Mouse (Mus musculus) stomach, postnatal 0 days (tissue): ENCODE measurements around the gene Usp40. TPM values are rescaled to one million over a fixed set of nuclear protein-coding genes. Genes with fewer than 3 reads are reported as not detected.

Experiments used
- ATAC-seq: fragments of 200-750 bp; cut with Nextera tagmentation; 2 replicates; pipeline ENCODE4 v1.8.0; 2017; ENCODE audit not compliant: low FRiP score, low TSS enrichment
- DNase-seq: peaks from one replicate; pipeline ENCODE4 v3.0.0-alpha.2; 2016; ENCODE audit warnings: low spot score
- H3K27ac ChIP-seq: fragments of 300-500 bp; sonication (generic); replicated peaks from 2 replicates; pipeline ENCODE4 v1.5.1; 2014; ENCODE audit warnings: mild to moderate bottlenecking, control low read depth
- H3K27me3 ChIP-seq: fragments of 300-500 bp; sonication (generic); 2 replicates; pipeline ENCODE4 v1.6.1; 2014; ENCODE audit warnings: low read length; ENCODE audit not compliant: control insufficient read depth, insufficient read depth
- H3K36me3 ChIP-seq: fragments of 300-500 bp; sonication (generic); 2 replicates; pipeline ENCODE4 v1.6.1; 2014; ENCODE audit warnings: low read length, mixed read lengths; ENCODE audit not compliant: control insufficient read depth, insufficient read depth
- H3K4me1 ChIP-seq: fragments of 300-500 bp; sonication (generic); replicated peaks from 2 replicates; pipeline ENCODE4 v1.6.1; 2014; ENCODE audit warnings: antibody characterized with exemption; ENCODE audit not compliant: control insufficient read depth, insufficient read depth
- H3K4me2 ChIP-seq: fragments of 300-500 bp; sonication (generic); replicated peaks from 2 replicates; pipeline ENCODE4 v1.6.1; 2014; ENCODE audit warnings: low read depth, mild to moderate bottlenecking, control low read depth, moderate library complexity
- H3K4me3 ChIP-seq: fragments of 300-500 bp; sonication (generic); 2 replicates; pipeline ENCODE4 v1.5.1; 2014; ENCODE audit warnings: low read depth, low read length, control low read depth
- H3K9ac ChIP-seq: fragments of 300-500 bp; sonication (generic); 2 replicates; pipeline ENCODE4 v1.6.1; 2014; ENCODE audit warnings: mild to moderate bottlenecking, low read length, control low read depth, mixed read lengths
- H3K9me3 ChIP-seq: fragments of 300-500 bp; sonication (generic); 2 replicates; pipeline ENCODE4 v1.6.1; 2016; ENCODE audit warnings: low read length; ENCODE audit not compliant: control insufficient read depth
- CTCF ChIP-seq: IDR thresholded peaks from 2 replicates; pipeline ENCODE4 v1.5.1; 2016; ENCODE audit warnings: antibody characterized with exemption, low read depth, mild to moderate bottlenecking, moderate library complexity
- EP300 ChIP-seq: optimal IDR thresholded peaks from 2 replicates; pipeline ENCODE3; 2016; ENCODE audit warnings: antibody characterized with exemption
- WGBS: fragments of 180-500 bp; shearing (Covaris S2); extraction: QIAGEN DNeasy Blood & Tissue Kit; methylation state at CpG from one replicate; pipeline ENCODE4 v1.1.7; 2014; 5-methylcytosine and 5-hydroxymethylcytosine counted together
- polyA plus RNA-seq: library from polyadenylated mRNA; unstranded; fragments of >200 nt; fragmentation: Nextera tagmentation; extraction: Ambion mirVana; gene quantifications from 2 replicates; pipeline ENCODE4 v1.2.1, GENCODE M21; 2015

Gene Usp40
- polyA plus RNA-seq, 1 experiment from 2014 or later: 10.4 TPM

DNA sequence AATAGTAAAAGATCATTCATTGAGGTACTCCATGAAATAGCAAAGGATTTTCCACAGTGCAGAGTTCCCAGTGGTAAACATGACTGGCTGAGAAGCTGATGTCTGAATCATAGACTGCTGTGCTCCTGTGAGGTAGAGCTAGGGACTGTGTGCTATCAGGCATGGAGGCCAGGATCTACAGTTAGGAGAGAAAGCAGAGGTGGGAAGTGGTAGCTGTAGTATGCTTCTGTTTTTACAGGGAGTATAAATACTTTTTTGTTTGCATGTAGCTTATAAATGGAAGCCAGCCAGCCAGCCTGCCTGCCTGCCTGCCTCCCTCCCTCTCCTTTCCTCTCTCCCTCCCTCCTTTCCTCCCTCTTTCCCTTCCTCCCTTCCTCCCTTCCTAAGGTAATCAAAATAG, 95.0 kb downstream of the Usp40 start:
- Histone ChIP-seq H3K9ac (no peak overlapping the region), H3K9me3 (no peaks in the 10 kb centered on the region), H3K4me3 (no peak overlapping the region), H3K36me3 (peaks cover 10% of the 10 kb centered on the region; the same call in 1 of the 2 replicates), H3K4me2 (no peak overlapping the region), H3K27ac (no peak overlapping the region), H3K27me3 (no peaks in the 10 kb centered on the region), H3K4me1 (0 out of 2 replicates have a peak, but pooled peaks cover 3% of the 10 kb centered on the region)
- DNase-seq (no peak), ATAC-seq (no peak)
- TF ChIP-seq EP300: no peak
- TF ChIP-seq CTCF: no peak

DNA sequence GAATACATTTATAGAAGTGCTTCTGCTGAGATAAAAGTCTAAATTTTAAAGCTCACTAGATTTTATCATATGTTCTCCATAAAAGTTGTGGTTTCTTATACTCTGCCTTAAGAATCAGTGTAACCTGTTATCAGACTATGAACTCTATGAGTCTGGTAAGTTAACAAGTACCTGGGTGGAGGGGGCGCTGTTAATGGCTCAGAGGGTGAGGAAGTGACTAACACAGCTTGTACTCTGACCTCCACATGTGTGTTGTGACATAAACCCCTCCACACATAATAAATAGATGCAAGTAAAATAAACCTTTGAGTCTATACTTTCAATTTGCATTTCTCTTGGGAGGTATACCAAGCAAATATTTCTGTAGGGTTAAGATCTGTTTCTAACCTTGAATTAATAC, 97.9 kb downstream of the Usp40 start:
- 61% methylated on average over 1 of the region's 1 CpGs for WGBS
- H3K36me3 ChIP-seq: peaks cover 2% of the 10 kb centered on the region; the same call in 1 of the 2 replicates
- H3K9ac ChIP-seq: no peak overlapping the region
- no peak overlapping the region for H3K4me3 ChIP-seq
- H3K9me3 ChIP-seq: no peaks in the 10 kb centered on the region
- no peak overlapping the region for H3K4me2 ChIP-seq
- TF ChIP-seq CTCF (no peak), EP300 (no peak)
- ATAC-seq: 0 out of 2 replicates have a peak, but pooled peaks have one; percentile 50
- DNase-seq: no peak
- H3K4me1 ChIP-seq: 0 out of 2 replicates have a peak, but pooled peaks cover 3% of the 10 kb centered on the region
- H3K27ac ChIP-seq: no peak overlapping the region
- no peaks in the 10 kb centered on the region for H3K27me3 ChIP-seq

DNA sequence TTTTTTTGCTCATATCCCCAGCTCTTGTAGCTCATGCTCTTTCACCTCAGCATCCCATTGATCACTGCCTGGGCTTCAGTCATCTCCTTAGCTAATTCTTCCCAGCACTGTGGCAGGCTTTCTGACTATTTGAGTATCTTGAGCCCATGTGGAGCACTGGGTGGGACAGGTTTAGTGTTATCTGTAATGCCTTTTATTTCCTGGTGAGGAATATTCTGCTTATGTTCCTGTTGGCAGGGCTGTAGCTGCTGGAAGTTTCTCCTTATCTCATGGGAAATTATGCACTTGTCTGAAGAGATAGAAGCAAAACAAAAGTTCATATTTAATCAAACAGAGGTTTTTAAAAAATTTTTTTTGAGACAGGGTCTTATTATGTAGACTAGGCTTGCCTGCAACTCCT, 98.8 kb downstream of the Usp40 start:
- H3K4me3 ChIP-seq: no peak overlapping the region
- ATAC-seq: peak; percentile 55; the same call in 1 of the 2 replicates
- no peak overlapping the region for H3K9ac ChIP-seq
- TF ChIP-seq CTCF (no peak), EP300 (no peak)
- 0 out of 2 replicates have a peak, but pooled peaks cover 3% of the 10 kb centered on the region for H3K4me1 ChIP-seq
- H3K36me3 ChIP-seq: no peaks in the 10 kb centered on the region
- peak overlapping the region; percentile 42 for H3K27ac ChIP-seq
- no peak overlapping the region for H3K4me2 ChIP-seq
- no peak for DNase-seq
- no peaks in the 10 kb centered on the region for H3K27me3 ChIP-seq
- H3K9me3 ChIP-seq: no peaks in the 10 kb centered on the region

- WGBS: 53% methylated on average over 3 of the region's 3 CpGs
- Histone ChIP-seq H3K4me3 (no peak overlapping the region), H3K4me1 (0 out of 2 replicates have a peak, but pooled peaks cover 3% of the 10 kb centered on the region), H3K27me3 (no peaks in the 10 kb centered on the region), H3K9me3 (no peaks in the 10 kb centered on the region), H3K27ac (no peak overlapping the region), H3K36me3 (no peaks in the 10 kb centered on the region), H3K9ac (no peak overlapping the region), H3K4me2 (no peak overlapping the region)
- DNase-seq: no peak
- no peak for TF ChIP-seq CTCF
- TF ChIP-seq EP300: no peak
- ATAC-seq: peak; percentile 28; the same call in 1 of the 2 replicates
Measured at GRCm38 (mm10) chr1:87908736-87909135, 99.6 kb downstream of the Usp40 start.

DNA sequence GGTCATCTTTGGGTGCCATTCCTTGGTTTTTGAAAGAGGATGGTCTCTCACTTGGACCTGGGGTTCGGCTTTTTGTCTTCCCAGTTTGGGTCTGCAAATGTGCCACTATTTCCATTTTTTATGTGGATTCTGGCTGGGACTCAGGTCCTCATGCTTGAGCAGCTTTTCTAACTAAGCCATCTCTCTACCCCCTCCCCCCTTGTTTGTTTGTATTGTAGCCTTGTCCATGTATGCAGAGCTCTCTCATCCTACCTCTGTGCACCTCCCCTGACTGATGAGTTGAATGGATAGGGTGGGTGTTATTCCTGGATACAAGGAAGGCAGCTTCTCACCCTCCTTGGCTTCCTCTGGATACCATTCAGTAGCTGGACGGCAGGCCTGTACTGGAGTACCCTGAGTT, 100.3 kb downstream of the Usp40 start:
- H3K4me1 ChIP-seq: 0 out of 2 replicates have a peak, but pooled peaks cover 3% of the 10 kb centered on the region
- H3K4me2 ChIP-seq: no peak overlapping the region
- H3K27me3 ChIP-seq: no peaks in the 10 kb centered on the region
- no peak for ATAC-seq
- H3K4me3 ChIP-seq: no peak overlapping the region
- no peak for DNase-seq
- H3K9ac ChIP-seq: no peak overlapping the region
- H3K27ac ChIP-seq: no peak overlapping the region
- WGBS: 87% methylated on average over 2 of the region's 2 CpGs
- H3K9me3 ChIP-seq: no peaks in the 10 kb centered on the region
- H3K36me3 ChIP-seq: no peaks in the 10 kb centered on the region
- no peak for TF ChIP-seq CTCF
- TF ChIP-seq EP300: no peak

DNA sequence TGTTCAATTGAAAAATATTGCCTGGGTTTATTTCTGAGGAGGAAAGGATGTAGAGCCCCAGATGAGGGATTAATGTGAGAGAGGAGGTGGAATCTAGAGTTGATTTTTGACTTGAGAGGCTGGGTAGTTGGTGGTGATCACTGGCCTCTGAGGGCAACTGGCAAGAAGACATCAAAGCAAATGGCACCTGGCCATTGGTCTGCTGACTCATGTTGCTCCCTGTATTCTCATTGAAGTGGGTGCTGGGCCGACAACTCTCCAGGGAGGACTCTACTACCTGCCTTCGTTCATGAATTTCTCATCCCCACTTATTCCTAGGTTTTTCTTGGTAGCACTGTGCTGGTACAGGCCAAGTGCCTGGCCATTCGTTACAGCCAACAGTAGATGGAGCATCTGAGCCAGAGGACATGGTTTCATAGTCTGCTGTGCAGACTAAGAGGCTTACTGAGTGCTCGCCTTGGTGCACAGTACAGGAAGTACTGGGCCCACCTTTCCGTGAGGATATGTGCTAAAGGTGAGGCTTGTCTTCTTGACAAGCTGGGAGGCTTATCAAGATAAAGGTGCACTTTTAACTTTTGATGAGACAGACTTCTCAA, 101.9 kb downstream of the Usp40 start:
- H3K27ac ChIP-seq: no peak overlapping the region
- no peaks in the 10 kb centered on the region for H3K36me3 ChIP-seq
- H3K9ac ChIP-seq: no peak overlapping the region
- no peaks in the 10 kb centered on the region for H3K9me3 ChIP-seq
- H3K27me3 ChIP-seq: no peaks in the 10 kb centered on the region
- no peak overlapping the region for H3K4me2 ChIP-seq
- 72% methylated on average over 5 of the region's 5 CpGs for WGBS
- DNase-seq: no peak
- TF ChIP-seq EP300: no peak
- TF ChIP-seq CTCF: peak; percentile 56
- peak; percentile 84 for ATAC-seq
- no peaks in the 10 kb centered on the region for H3K4me1 ChIP-seq
- H3K4me3 ChIP-seq: no peak overlapping the region
